Mouse (Mus musculus): Measurements from ENCODE around the gene Fth1. TPM values are rescaled to one million over a fixed set of nuclear protein-coding genes. Genes with fewer than 3 reads are reported as not detected.
"Not testable (repeated sequence)": the region's sequence is repeated elsewhere in the genome, so short reads cannot be mapped to it uniquely, and the experiment has no call there.

The Fth1 gene
- polyA plus RNA-seq (2015; fragmentation: Nextera tagmentation; extraction: Ambion mirVana), result 2,883 and 2,906 TPM in 2 replicates

- peaks cover 11% of the 10 kb centered on the region for H3K36me3 ChIP-seq (ENCODE audit: insufficient read depth, low read length)
- H3K27me3 ChIP-seq (ENCODE audit: insufficient read depth, low read length), result no peaks in the 10 kb centered on the region
- ATAC-seq (replicated peaks; ENCODE audit: low FRiP score, low read depth) (no peak), DNase-seq (ENCODE audit: low spot score) (no peak)
- no peaks in the 10 kb centered on the region for H3K9me3 ChIP-seq (replicated peaks; ENCODE audit: low read length)
- no peak for TF ChIP-seq CTCF (IDR thresholded peaks at IDR 0.05; ENCODE audit: low read depth)
- H3K9ac ChIP-seq (ENCODE audit: low read depth, low read length), result no peak within 1 kb of the TSS
- WGBS, result 85% methylated on average over 4 of the region's 4 CpGs
- H3K27ac ChIP-seq, result peak within 1 kb of the TSS; percentile 76; the same call in 1 of the 2 replicates
- no peak within 1 kb of the TSS for H3K4me3 ChIP-seq (replicated peaks; ENCODE audit: low read depth, low read length)
- H3K4me1 ChIP-seq (replicated peaks; ENCODE audit: insufficient read depth, low read length), result peaks cover 5% of the 10 kb centered on the region; the same call in 1 of the 2 replicates
- no peak within 1 kb of the TSS for H3K4me2 ChIP-seq (ENCODE audit: low read length)
Observed at GRCm38 (mm10) chr19:9980258-9980657, at the start of gene Fth1. TSS of gene Fth1 (plus strand) at chr19:9980598.

GRCm38 (mm10) chr19:9931167-9931607 is 49.2 kb upstream of the Fth1 start:
- not testable (repeated sequence) for H3K27ac ChIP-seq; DNase-seq (ENCODE audit: low spot score); H3K36me3 ChIP-seq (ENCODE audit: insufficient read depth, low read length); H3K4me2 ChIP-seq (ENCODE audit: low read length); H3K4me3 ChIP-seq (replicated peaks; ENCODE audit: low read depth, low read length); H3K9ac ChIP-seq (ENCODE audit: low read depth, low read length); ATAC-seq (replicated peaks; ENCODE audit: low FRiP score, low read depth); H3K9me3 ChIP-seq (replicated peaks; ENCODE audit: low read length); H3K4me1 ChIP-seq (replicated peaks; ENCODE audit: insufficient read depth, low read length); H3K27me3 ChIP-seq (ENCODE audit: insufficient read depth, low read length)
- WGBS, result 57% methylated on average over 2 of the region's 2 CpGs

- Histone ChIP-seq H3K27me3 (ENCODE audit: insufficient read depth, low read length) (no peaks in the 10 kb centered on the region), H3K9me3 (replicated peaks; ENCODE audit: low read length) (no peaks in the 10 kb centered on the region), H3K4me3 (replicated peaks; ENCODE audit: low read depth, low read length) (no peak overlapping the region), H3K36me3 (ENCODE audit: insufficient read depth, low read length) (no peaks in the 10 kb centered on the region), H3K4me2 (ENCODE audit: low read length) (no peak overlapping the region), H3K4me1 (replicated peaks; ENCODE audit: insufficient read depth, low read length) (no peaks in the 10 kb centered on the region), H3K9ac (ENCODE audit: low read depth, low read length) (no peak overlapping the region), H3K27ac (no peak overlapping the region)
- 68% methylated on average over 2 of the region's 2 CpGs for WGBS
- no peak for DNase-seq (ENCODE audit: low spot score)
- TF ChIP-seq CTCF (IDR thresholded peaks at IDR 0.05; ENCODE audit: low read depth), result no peak
- no peak for ATAC-seq (replicated peaks; ENCODE audit: low FRiP score, low read depth)
Observed at GRCm38 (mm10) chr19:9933908-9934307, 46.5 kb upstream of the Fth1 start.

GRCm38 (mm10) chr19:9936579-9936978 is 43.8 kb upstream of the Fth1 start:
- H3K27me3 ChIP-seq (ENCODE audit: insufficient read depth, low read length), result no peaks in the 10 kb centered on the region
- ATAC-seq (replicated peaks; ENCODE audit: low FRiP score, low read depth), result no peak
- no peak overlapping the region for H3K4me2 ChIP-seq (ENCODE audit: low read length)
- TF ChIP-seq CTCF (IDR thresholded peaks at IDR 0.05; ENCODE audit: low read depth), result no peak
- no peak for DNase-seq (ENCODE audit: low spot score)
- H3K9me3 ChIP-seq (replicated peaks; ENCODE audit: low read length), result no peaks in the 10 kb centered on the region
- 71% methylated on average over 5 of the region's 5 CpGs for WGBS
- H3K4me3 ChIP-seq (replicated peaks; ENCODE audit: low read depth, low read length), result no peak overlapping the region
- H3K27ac ChIP-seq, result no peak overlapping the region
- no peak overlapping the region for H3K9ac ChIP-seq (ENCODE audit: low read depth, low read length)
- no peaks in the 10 kb centered on the region for H3K36me3 ChIP-seq (ENCODE audit: insufficient read depth, low read length)
- no peaks in the 10 kb centered on the region for H3K4me1 ChIP-seq (replicated peaks; ENCODE audit: insufficient read depth, low read length)

- TF ChIP-seq CTCF (IDR thresholded peaks at IDR 0.05; ENCODE audit: low read depth), result no peak
- H3K36me3 ChIP-seq (ENCODE audit: insufficient read depth, low read length), result no peaks in the 10 kb centered on the region
- DNase-seq (ENCODE audit: low spot score) (no peak), ATAC-seq (replicated peaks; ENCODE audit: low FRiP score, low read depth) (no peak)
- no peak overlapping the region for H3K27ac ChIP-seq
- no peak overlapping the region for H3K9ac ChIP-seq (ENCODE audit: low read depth, low read length)
- H3K4me3 ChIP-seq (replicated peaks; ENCODE audit: low read depth, low read length), result no peak overlapping the region
- WGBS, result 67% methylated on average over 5 of the region's 5 CpGs
- no peak overlapping the region for H3K4me2 ChIP-seq (ENCODE audit: low read length)
- H3K27me3 ChIP-seq (ENCODE audit: insufficient read depth, low read length), result no peaks in the 10 kb centered on the region
- no peaks in the 10 kb centered on the region for H3K9me3 ChIP-seq (replicated peaks; ENCODE audit: low read length)
- peaks cover under 1% of the 10 kb centered on the region for H3K4me1 ChIP-seq (replicated peaks; ENCODE audit: insufficient read depth, low read length)
Observed at GRCm38 (mm10) chr19:9937428-9937827, 43.0 kb upstream of the Fth1 start.

DNA sequence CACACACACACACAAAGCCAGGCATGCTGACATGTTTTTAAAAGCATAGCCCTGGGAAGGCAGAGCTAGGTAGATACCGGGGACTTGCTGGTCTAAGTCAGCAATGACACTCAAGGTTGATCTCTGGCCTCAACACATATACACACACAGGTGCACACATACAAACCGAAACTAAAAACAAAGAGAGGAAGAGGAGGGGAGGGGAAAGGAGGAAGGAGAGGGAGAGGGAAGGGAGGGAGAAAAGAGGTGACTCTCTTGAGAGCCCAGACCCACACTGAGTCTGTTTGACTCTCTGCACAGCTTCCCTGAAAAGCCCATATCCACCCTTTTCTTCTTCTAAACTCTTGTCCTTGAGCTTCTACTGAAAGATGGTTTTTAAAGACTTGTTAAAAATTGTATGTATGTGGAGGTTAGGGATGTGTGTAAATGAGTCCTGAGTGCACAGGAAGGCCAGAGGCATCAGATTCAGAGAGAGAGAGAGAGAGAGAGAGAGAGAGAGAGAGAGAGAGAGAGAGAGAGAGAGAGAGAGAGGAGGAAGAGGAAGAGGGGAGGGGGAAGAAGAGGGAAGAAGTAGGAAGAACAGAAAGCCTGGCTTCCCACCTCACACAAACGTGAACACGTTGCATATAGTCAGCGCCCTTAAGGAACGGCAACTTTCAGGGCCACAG is 42.1 kb upstream of the Fth1 start:
- 66% methylated on average over 6 of the region's 6 CpGs for WGBS
- Histone ChIP-seq H3K4me3 (replicated peaks; ENCODE audit: low read depth, low read length) (no peak overlapping the region), H3K4me1 (replicated peaks; ENCODE audit: insufficient read depth, low read length) (peaks cover 10% of the 10 kb centered on the region), H3K4me2 (ENCODE audit: low read length) (no peak overlapping the region), H3K9ac (ENCODE audit: low read depth, low read length) (no peak overlapping the region), H3K36me3 (ENCODE audit: insufficient read depth, low read length) (no peaks in the 10 kb centered on the region), H3K27ac (no peak overlapping the region), H3K27me3 (ENCODE audit: insufficient read depth, low read length) (no peaks in the 10 kb centered on the region), H3K9me3 (replicated peaks; ENCODE audit: low read length) (no peaks in the 10 kb centered on the region)
- TF ChIP-seq CTCF (IDR thresholded peaks at IDR 0.05; ENCODE audit: low read depth), result no peak
- ATAC-seq (replicated peaks; ENCODE audit: low FRiP score, low read depth) (no peak), DNase-seq (ENCODE audit: low spot score) (no peak)
